Mouse (Mus musculus) neural tube, embryonic 11.5 days (tissue): ENCODE data around the gene Pla2g6. TPM values are rescaled to one million over a fixed set of nuclear protein-coding genes. Genes with fewer than 3 reads are reported as not detected.

Experiments used
- ATAC-seq: fragments of 200-750 bp; cut with Nextera tagmentation; 2 replicates; pipeline ENCODE4 v1.8.0; 2017; ENCODE audit warnings: moderate number of reproducible peaks, mild to moderate bottlenecking, moderate TSS enrichment, moderate library complexity; ENCODE audit not compliant: insufficient read depth, low FRiP score, low TSS enrichment
- DNase-seq: peaks from one replicate; pipeline ENCODE4 v3.0.0-alpha.2; 2015; ENCODE audit warnings: low spot score
- H3K27ac ChIP-seq: fragments of 300-500 bp; sonication (generic); 2 replicates; pipeline ENCODE4 v1.5.1; 2014; ENCODE audit warnings: low read depth, mild to moderate bottlenecking, low read length
- H3K27me3 ChIP-seq: fragments of 300-500 bp; sonication (generic); 2 replicates; pipeline ENCODE4 v1.6.1; 2014; ENCODE audit warnings: mild to moderate bottlenecking, low read length, mixed read lengths; ENCODE audit not compliant: control insufficient read depth, insufficient read depth
- H3K36me3 ChIP-seq: fragments of 300-500 bp; sonication (generic); 2 replicates; pipeline ENCODE4 v1.6.1; 2014; ENCODE audit warnings: mild to moderate bottlenecking, low read length, moderate library complexity, mixed read lengths; ENCODE audit not compliant: control insufficient read depth, insufficient read depth
- H3K4me1 ChIP-seq: fragments of 300-500 bp; sonication (generic); 2 replicates; pipeline ENCODE4 v1.6.1; 2014; ENCODE audit warnings: low read length, mixed read lengths; ENCODE audit not compliant: control insufficient read depth, insufficient read depth
- H3K4me2 ChIP-seq: fragments of 300-500 bp; sonication (generic); 2 replicates; pipeline ENCODE4 v1.6.1; 2014; ENCODE audit warnings: low read depth, mild to moderate bottlenecking, moderate library complexity
- H3K4me3 ChIP-seq: fragments of 300-500 bp; sonication (generic); 2 replicates; pipeline ENCODE4 v1.5.1; 2014; ENCODE audit warnings: low read depth, low read length
- H3K9ac ChIP-seq: fragments of 300-500 bp; sonication (generic); 2 replicates; pipeline ENCODE4 v1.6.1; 2014; ENCODE audit warnings: mild to moderate bottlenecking, low read length
- H3K9me3 ChIP-seq: fragments of 300-500 bp; sonication (generic); 2 replicates; pipeline ENCODE4 v1.6.1; 2016; ENCODE audit warnings: low read length; ENCODE audit not compliant: control insufficient read depth
- WGBS: fragments of 180-500 bp; shearing (Covaris S2); extraction: QIAGEN DNeasy Blood & Tissue Kit; methylation state at CpG from one replicate; pipeline ENCODE4 v1.1.7; 2014; 5-methylcytosine and 5-hydroxymethylcytosine counted together
- polyA plus RNA-seq: library from polyadenylated mRNA; unstranded; fragments of >200 nt; fragmentation: Nextera tagmentation; extraction: Ambion mirVana; gene quantifications from 2 replicates; pipeline ENCODE4 v1.2.1, GENCODE M21; 2014

Pla2g6 gene
- polyA plus RNA-seq, 1 experiment from 2014 or later: 21.9 TPM

DNA sequence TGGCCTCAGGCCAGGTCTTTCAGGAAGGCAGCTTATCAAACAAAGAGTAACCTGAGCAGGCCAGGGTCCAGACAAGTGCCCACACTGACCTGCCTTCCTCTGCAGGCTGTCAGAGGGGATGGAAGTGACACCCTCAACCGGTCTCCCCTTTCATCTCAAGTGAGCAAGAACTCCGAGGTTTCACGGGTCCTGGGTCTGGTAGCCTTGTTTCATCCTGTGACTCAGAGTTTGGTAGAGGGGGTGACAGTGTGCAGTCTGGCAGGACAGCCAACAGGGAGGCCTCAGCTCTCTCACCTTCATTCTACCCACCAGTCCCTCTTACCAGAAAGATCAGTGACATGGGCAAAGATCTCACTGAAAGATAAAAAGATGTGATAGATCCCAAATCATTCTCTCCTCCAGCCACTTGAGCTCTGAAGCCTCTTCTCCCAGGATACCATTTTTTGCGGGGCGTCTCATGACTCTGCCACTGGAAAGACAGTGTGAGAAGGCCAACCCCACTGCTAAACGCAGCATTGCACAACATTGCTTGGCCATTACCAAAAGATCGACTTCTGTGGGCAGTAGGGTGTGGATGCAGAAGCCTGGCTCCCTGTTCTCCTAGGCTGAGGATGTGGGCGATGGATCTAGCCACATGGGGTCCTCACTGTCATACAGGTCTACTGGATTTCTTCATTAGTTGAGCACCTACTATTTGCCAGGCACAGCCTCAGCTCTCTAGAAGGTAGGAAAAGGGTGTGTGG lies 18.0 kb upstream of the Pla2g6 start, which contains the start of gene Maff:
Gene Maff, plus strand, starts transcription at position 571 of the 743 bp plus-strand sequence.
- ATAC-seq: no peak

DNA sequence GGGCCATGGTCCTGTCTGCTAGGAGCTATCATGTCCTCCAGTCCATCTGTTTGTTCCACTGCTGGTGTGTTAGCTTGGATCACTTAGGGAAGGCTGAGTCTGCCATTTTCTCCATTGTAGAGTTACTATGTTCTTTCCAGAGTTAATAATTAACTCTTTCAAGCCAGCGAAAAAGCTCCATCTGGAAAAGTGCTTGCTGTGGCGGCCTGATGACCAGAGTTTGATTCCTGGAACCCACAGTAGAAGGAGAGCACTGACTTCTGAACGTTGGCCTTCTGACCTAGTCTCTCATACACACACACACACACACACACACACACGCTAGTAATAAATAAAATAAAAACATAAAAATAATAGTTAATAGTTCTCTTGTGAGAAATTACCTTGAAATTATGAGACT lies 16.4 kb upstream of the Pla2g6 start:
- Histone ChIP-seq H3K4me1 (0 out of 2 replicates have a peak, but pooled peaks cover 4% of the 10 kb centered on the region), H3K4me3 (no peak overlapping the region), H3K9ac (no peak overlapping the region), H3K4me2 (no peak overlapping the region), H3K9me3 (no peaks in the 10 kb centered on the region), H3K36me3 (no peaks in the 10 kb centered on the region), H3K27ac (no peak overlapping the region), H3K27me3 (peaks cover 3% of the 10 kb centered on the region; the same call in 1 of the 2 replicates)
- ATAC-seq (no peak), DNase-seq (no peak)
- WGBS: 53% methylated on average over 4 of the region's 4 CpGs

More for the DNA sequence above, 18.0 kb upstream of the Pla2g6 start, which contains the start of gene Maff:
- WGBS: 51% methylated on average over 8 of the region's 8 CpGs
- no peak for DNase-seq
- Histone ChIP-seq H3K4me3 (peak within 1 kb of the TSS; percentile 77), H3K27me3 (peaks cover 3% of the 10 kb centered on the region; the same call in 1 of the 2 replicates), H3K36me3 (no peaks in the 10 kb centered on the region), H3K9me3 (no peaks in the 10 kb centered on the region), H3K4me2 (peak within 1 kb of the TSS; percentile 99), H3K27ac (peak within 1 kb of the TSS; percentile 80), H3K9ac (peak within 1 kb of the TSS; percentile 71), H3K4me1 (0 out of 2 replicates have a peak, but pooled peaks cover 4% of the 10 kb centered on the region)

DNA sequence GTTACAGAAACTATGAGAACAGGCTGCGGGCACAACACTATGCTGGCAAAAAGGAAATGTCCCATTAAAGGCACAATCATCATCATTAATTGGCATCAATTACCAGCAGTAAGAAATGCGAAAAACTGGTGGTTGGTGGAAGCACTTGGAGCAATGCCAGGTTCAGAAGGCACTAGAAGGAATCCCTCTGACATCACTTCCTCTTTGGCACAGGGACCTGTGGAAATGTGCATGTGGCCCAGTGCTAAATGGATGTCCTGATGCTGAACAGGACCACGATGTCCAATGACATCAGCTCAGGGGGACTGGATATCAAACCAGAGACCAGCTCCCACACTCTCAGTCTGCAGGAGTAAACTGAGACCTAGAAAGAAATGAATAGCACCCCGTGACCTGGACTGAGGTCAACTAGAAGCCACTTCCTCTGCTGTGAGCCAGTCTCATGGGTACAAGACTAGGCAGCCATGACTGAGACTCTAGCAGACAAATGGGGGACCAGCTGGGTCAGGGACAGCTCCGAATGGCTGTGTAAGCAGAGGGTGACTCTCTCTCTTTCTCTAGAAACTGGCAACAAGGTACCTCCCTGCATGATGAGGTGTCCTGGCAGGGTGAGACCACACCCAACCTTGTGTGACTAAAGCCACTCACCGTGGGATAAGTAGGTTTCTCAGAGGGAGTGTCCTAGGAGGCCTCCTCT lies 14.6 kb upstream of the Pla2g6 start:
- Histone ChIP-seq H3K4me1 (no peaks in the 10 kb centered on the region), H3K36me3 (no peaks in the 10 kb centered on the region), H3K9ac (no peak overlapping the region), H3K9me3 (no peaks in the 10 kb centered on the region), H3K27me3 (no peaks in the 10 kb centered on the region), H3K27ac (no peak overlapping the region), H3K4me2 (no peak overlapping the region), H3K4me3 (no peak overlapping the region)
- ATAC-seq (no peak), DNase-seq (no peak)
- WGBS: 82% methylated on average over 6 of the region's 6 CpGs

DNA sequence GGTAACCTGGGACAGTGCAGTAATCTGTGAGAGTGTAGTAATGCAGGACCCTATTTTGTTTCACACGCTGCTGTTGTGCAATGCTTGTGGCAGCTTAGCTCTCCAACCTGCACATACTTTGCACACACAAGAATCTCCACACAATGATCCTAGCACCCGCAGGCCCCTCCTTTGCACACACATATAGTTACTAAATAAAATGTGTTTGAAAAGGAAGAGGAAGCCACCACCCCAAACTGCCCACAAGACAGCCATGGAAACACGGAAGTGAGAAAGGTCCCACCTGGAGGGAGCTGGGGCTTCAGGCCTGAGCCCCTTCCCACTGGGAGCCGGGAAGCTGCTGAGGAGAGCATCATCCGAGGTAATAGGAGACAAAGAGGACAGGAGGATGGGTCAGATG lies 10.8 kb upstream of the Pla2g6 start:
- WGBS: 71% methylated on average over 5 of the region's 5 CpGs
- Histone ChIP-seq H3K9me3 (no peaks in the 10 kb centered on the region), H3K4me2 (no peak overlapping the region), H3K27me3 (no peaks in the 10 kb centered on the region), H3K4me3 (no peak overlapping the region), H3K9ac (no peak overlapping the region), H3K36me3 (no peaks in the 10 kb centered on the region), H3K27ac (no peak overlapping the region), H3K4me1 (no peaks in the 10 kb centered on the region)
- no peak for ATAC-seq
- DNase-seq: no peak

DNA sequence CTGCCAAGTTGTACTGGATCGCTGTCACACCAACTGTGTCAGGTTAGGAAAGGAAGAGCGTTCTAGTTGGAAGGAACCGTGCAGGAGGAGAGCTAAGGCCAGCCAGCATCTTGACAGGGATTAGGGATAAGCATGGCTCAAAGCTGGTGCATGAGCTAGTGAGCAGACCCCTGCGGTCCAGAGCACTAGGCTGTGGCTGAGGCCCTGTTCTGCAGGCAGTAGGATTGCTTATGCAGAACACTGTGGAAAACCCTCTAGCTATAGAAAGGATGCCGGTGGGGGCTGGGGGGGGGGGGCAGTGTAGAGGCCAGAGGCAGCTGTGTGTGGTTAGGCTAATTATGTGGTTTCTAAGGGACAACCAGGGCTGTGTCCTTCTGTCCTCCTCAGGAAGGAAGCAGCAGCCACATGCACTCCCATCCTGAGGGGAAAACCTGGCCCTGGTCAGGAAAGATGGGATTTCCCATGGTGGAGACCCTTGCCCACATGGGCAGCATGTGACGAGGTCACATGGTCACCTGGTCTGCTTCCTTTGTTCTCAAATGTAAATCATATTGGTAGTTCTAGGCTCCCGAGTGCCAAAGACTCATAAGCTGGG lies 7.0 kb upstream of the Pla2g6 start:
- Histone ChIP-seq H3K4me2 (no peak overlapping the region), H3K9ac (no peak overlapping the region), H3K4me3 (no peak overlapping the region), H3K27me3 (no peaks in the 10 kb centered on the region), H3K27ac (no peak overlapping the region), H3K9me3 (no peaks in the 10 kb centered on the region), H3K4me1 (no peaks in the 10 kb centered on the region), H3K36me3 (no peaks in the 10 kb centered on the region)
- no peak for ATAC-seq
- 69% methylated on average over 7 of the region's 7 CpGs for WGBS
- DNase-seq: no peak

DNA sequence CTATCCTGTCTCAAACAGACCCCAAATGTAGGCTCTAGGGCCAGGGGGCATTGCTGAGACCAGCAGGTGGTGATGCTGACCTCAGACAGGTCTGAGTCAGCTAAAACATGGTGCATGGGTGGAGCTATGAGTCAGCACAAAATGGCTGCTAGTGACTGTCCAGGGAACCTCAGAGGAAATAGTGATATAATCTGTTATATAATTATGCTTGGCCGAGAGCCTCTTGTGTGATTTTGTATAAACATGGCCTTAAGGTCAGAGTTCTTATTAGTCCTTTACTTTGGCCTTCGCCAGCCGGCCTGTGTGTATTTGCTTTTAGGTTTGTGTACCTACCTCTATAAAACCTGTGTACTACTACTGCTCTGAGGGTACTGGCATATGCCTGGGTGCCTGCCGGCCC lies 5.2 kb upstream of the Pla2g6 start:
- ATAC-seq: no peak
- Histone ChIP-seq H3K9me3 (no peaks in the 10 kb centered on the region), H3K27me3 (no peaks in the 10 kb centered on the region), H3K36me3 (no peaks in the 10 kb centered on the region), H3K27ac (no peak overlapping the region), H3K4me1 (no peaks in the 10 kb centered on the region), H3K9ac (no peak overlapping the region), H3K4me2 (no peak overlapping the region), H3K4me3 (no peak overlapping the region)
- WGBS: 88% methylated on average over 4 of the region's 4 CpGs
- no peak for DNase-seq

DNA sequence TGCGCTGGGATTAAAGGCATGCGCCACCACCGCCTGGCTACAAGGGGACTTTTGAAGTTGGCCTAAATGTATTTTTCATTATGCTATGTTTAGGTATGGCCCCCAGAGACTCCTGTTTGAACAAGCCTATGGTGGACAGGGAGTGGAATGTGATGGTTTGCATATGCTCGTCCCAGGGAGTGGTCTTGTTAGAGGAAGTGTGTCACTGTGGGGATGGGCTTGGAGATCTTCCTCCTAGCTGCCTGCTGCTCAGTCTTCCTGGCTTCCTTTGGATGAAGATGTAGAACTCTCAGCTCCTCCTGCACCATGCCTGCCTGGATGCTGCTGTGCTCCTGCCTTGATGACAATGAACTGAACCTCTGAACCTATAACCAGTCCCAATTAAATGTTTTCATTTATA lies 2.3 kb upstream of the Pla2g6 start:
- Histone ChIP-seq H3K9me3 (no peaks in the 10 kb centered on the region), H3K4me3 (no peak overlapping the region), H3K27me3 (no peaks in the 10 kb centered on the region), H3K4me1 (peaks cover 5% of the 10 kb centered on the region), H3K4me2 (no peak overlapping the region), H3K9ac (no peak overlapping the region), H3K36me3 (no peaks in the 10 kb centered on the region), H3K27ac (no peak overlapping the region)
- no peak for DNase-seq
- WGBS: 57% methylated on average over 4 of the region's 4 CpGs
- no peak for ATAC-seq

DNA sequence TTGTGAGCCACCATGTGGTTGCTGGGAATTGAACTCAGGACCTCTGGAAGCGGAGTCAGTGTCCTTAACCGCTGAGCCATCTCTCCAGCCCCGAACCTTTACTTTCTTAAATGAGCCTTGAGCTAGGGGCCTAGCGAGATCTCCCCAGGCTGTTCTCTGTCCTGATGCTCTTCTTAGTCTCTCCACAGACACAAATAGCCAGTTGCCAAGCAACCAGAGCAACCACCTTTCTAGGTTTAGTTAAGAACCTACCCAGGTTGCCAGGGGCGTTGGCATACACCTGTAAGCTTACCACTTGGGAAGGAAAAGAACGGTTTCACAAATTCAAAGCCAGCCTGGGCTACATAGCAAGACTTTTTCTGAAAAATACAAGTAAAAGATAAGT lies 1.8 kb upstream of the Pla2g6 start:
- Histone ChIP-seq H3K9ac (no peak overlapping the region), H3K27me3 (no peaks in the 10 kb centered on the region)
- WGBS: 89% methylated on average over 6 of the region's 6 CpGs

More for the DNA sequence above, 1.8 kb upstream of the Pla2g6 start:
- Histone ChIP-seq H3K4me1 (peaks cover 5% of the 10 kb centered on the region), H3K9me3 (no peaks in the 10 kb centered on the region), H3K36me3 (no peaks in the 10 kb centered on the region), H3K27ac (no peak overlapping the region), H3K4me2 (no peak overlapping the region), H3K4me3 (no peak overlapping the region)
- ATAC-seq (no peak), DNase-seq (no peak)
